Mouse (Mus musculus) heart, adult 2 months (tissue): ENCODE data around the gene Orai1.

Experiments used
- CTCF ChIP-seq: fragments of 200-600 bp; IDR thresholded peaks from 2 replicates; pipeline ENCODE4 v1.8.1; 2022; ENCODE audit warnings: antibody characterized with exemption, mild to moderate bottlenecking, moderate library complexity
- EP300 ChIP-seq: fragments of 200-500 bp; IDR thresholded peaks from 2 replicates; pipeline ENCODE4 v1.6.1; 2011; ENCODE audit warnings: low read depth, low read length, control low read depth; ENCODE audit not compliant: insufficient read depth
- POLR2A ChIP-seq: fragments of 200-500 bp; IDR thresholded peaks from 2 replicates; pipeline ENCODE4 v1.6.1; 2011; ENCODE audit warnings: mild to moderate bottlenecking, low read depth, low read length, control low read depth; ENCODE audit not compliant: insufficient read depth

- TF ChIP-seq POLR2A: no peak
- TF ChIP-seq CTCF: no peak
- no peak for TF ChIP-seq EP300
These were observed 53.8 kb downstream of the Orai1 start for GRCm38 (mm10) chr5:123068714-123069113.
